Mouse (Mus musculus) CH12.LX (cell line): ENCODE results near the gene Lgals4. TPM values are rescaled to one million over a fixed set of nuclear protein-coding genes. Genes with fewer than 3 reads are reported as not detected.

Source experiments
- DNase-seq: peaks from one replicate; pipeline ENCODE4 v3.0.0-alpha.2; 2013; ENCODE audit errors: extremely low read depth
- H3K27ac ChIP-seq: 2 replicates; pipeline ENCODE4 v1.5.1; 2012; ENCODE audit warnings: low read depth, mild to moderate bottlenecking, control low read depth, moderate library complexity; ENCODE audit not compliant: insufficient read depth
- H3K27me3 ChIP-seq: replicated peaks from 2 replicates; pipeline ENCODE3; 2012; ENCODE audit warnings: inconsistent platforms
- H3K36me3 ChIP-seq, 2 experiments: replicated peaks in 1 of 2; 2 replicates each; pipeline versions ENCODE3 to v1.6.1; 2012; ENCODE audit warnings: inconsistent platforms in 1 of 2, low read length in 1 of 2, mild to moderate bottlenecking in 1 of 2, mixed read lengths in 1 of 2, moderate library complexity in 1 of 2; ENCODE audit not compliant: control insufficient read depth in 1 of 2, insufficient read depth in 1 of 2
- H3K4me1 ChIP-seq, 2 experiments: 2 replicates each; pipeline ENCODE4 v1.6.1; 2012; ENCODE audit warnings: inconsistent platforms in 1 of 2, moderate library complexity in 1 of 2; ENCODE audit not compliant: insufficient read depth in 2 of 2, control insufficient read depth in 1 of 2
- H3K4me2 ChIP-seq: 2 replicates; pipeline ENCODE4 v1.6.1; 2012; ENCODE audit warnings: low read depth, mild to moderate bottlenecking, control low read depth; ENCODE audit not compliant: poor library complexity, insufficient read depth, severe bottlenecking
- H3K4me3 ChIP-seq, 3 experiments: fragments of 150-350 bp in 1 of 3; sonication (generic) in 1 of 3; replicated peaks in 1 of 3; 2 replicates each; pipeline versions ENCODE3 to v1.5.1; 2011 to 2012; ENCODE audit warnings: low read depth in 2 of 3, low read length in 2 of 3, mild to moderate bottlenecking in 2 of 3, moderate library complexity in 2 of 3, control low read depth in 1 of 3, improper control_type of control experiment in 1 of 3, inconsistent platforms in 1 of 3, mixed read lengths in 1 of 3; ENCODE audit not compliant: poor library complexity in 1 of 3
- H3K79me2 ChIP-seq: replicated peaks from 2 replicates; pipeline ENCODE4 v1.6.1; 2012; ENCODE audit warnings: mild to moderate bottlenecking, moderate library complexity; ENCODE audit not compliant: control insufficient read depth, poor library complexity, insufficient read depth, severe bottlenecking; ENCODE audit errors: extremely low read depth
- H3K9ac ChIP-seq: 2 replicates; pipeline ENCODE4 v1.6.1; 2012; ENCODE audit warnings: low read depth, mild to moderate bottlenecking, control low read depth, moderate library complexity; ENCODE audit not compliant: insufficient read depth
- H3K9me3 ChIP-seq: replicated peaks from 2 replicates; pipeline ENCODE3; 2012; ENCODE audit warnings: low read length, inconsistent platforms, mixed read lengths
- CHD1 ChIP-seq: IDR thresholded peaks from 2 replicates; pipeline ENCODE4 v1.6.1; 2012; ENCODE audit warnings: low read depth, low read length, improper control_type of control experiment, inconsistent platforms
- CHD2 ChIP-seq: IDR thresholded peaks from 2 replicates; pipeline ENCODE4 v1.6.1; 2011; ENCODE audit warnings: low read length, improper control_type of control experiment
- CTCF ChIP-seq, 2 experiments: IDR thresholded peaks in 1 of 2; conservative IDR thresholded peaks in 1 of 2; 2 replicates each; pipeline ENCODE4 v1.5.1; 2011 to 2012; ENCODE audit warnings: low read depth in 2 of 2, low read length in 2 of 2, improper control_type of control experiment in 1 of 2, inconsistent platforms in 1 of 2, mild to moderate bottlenecking in 1 of 2, moderate library complexity in 1 of 2
- EP300 ChIP-seq: IDR thresholded peaks from 2 replicates; pipeline ENCODE4 v1.6.1; 2011; ENCODE audit warnings: low read length, improper control_type of control experiment
- ETS1 ChIP-seq: conservative IDR thresholded peaks from 2 replicates; pipeline ENCODE4 v1.6.1; 2012; ENCODE audit warnings: low read depth, mild to moderate bottlenecking, inconsistent platforms, low read length, improper control_type of control experiment, moderate library complexity
- GABPA ChIP-seq: IDR thresholded peaks from 2 replicates; pipeline ENCODE4 v1.6.1; 2012; ENCODE audit warnings: low read depth, low read length, improper control_type of control experiment, inconsistent platforms; ENCODE audit not compliant: insufficient replicate concordance
- IRF4 ChIP-seq: IDR thresholded peaks from 2 replicates; pipeline ENCODE4 v1.6.1; 2014; ENCODE audit warnings: low read depth, mild to moderate bottlenecking, inconsistent platforms, low read length, improper control_type of control experiment
- JUN ChIP-seq: IDR thresholded peaks from 2 replicates; pipeline ENCODE4 v1.6.1; 2011; ENCODE audit warnings: low read depth, mild to moderate bottlenecking, low read length, improper control_type of control experiment, moderate library complexity; ENCODE audit not compliant: insufficient read depth
- JUND ChIP-seq: conservative IDR thresholded peaks from 2 replicates; pipeline ENCODE4 v1.6.1; 2011; ENCODE audit warnings: low read depth, low read length, improper control_type of control experiment
- KAT2A ChIP-seq: IDR thresholded peaks from 2 replicates; pipeline ENCODE4 v1.6.1; 2012; ENCODE audit warnings: low read length, improper control_type of control experiment, inconsistent platforms; ENCODE audit not compliant: insufficient replicate concordance
- MAFK ChIP-seq: IDR thresholded peaks from 2 replicates; pipeline ENCODE4 v1.6.1; 2011; ENCODE audit warnings: low read length, improper control_type of control experiment; ENCODE audit not compliant: insufficient replicate concordance
- MAX ChIP-seq: IDR thresholded peaks from 2 replicates; pipeline ENCODE4 v1.6.1; 2011; ENCODE audit warnings: low read length, improper control_type of control experiment
- MEF2A ChIP-seq: IDR thresholded peaks from 2 replicates; pipeline ENCODE4 v1.6.1; 2014; ENCODE audit warnings: low read depth, mild to moderate bottlenecking, inconsistent platforms, low read length, improper control_type of control experiment, borderline replicate concordance
- MYC ChIP-seq: IDR thresholded peaks from 2 replicates; pipeline ENCODE4 v1.6.1; 2011; ENCODE audit warnings: low read depth, mild to moderate bottlenecking, improper control_type of control experiment, low read length
- PAX5 ChIP-seq: IDR thresholded peaks from 2 replicates; pipeline ENCODE4 v1.6.1; 2012; ENCODE audit warnings: low read length, inconsistent platforms, mixed read lengths
- POLR2AphosphoS2 ChIP-seq: IDR thresholded peaks from 2 replicates; pipeline ENCODE4 v1.6.1; 2011; ENCODE audit warnings: low read depth, low read length, improper control_type of control experiment
- RAD21 ChIP-seq: IDR thresholded peaks from 2 replicates; pipeline ENCODE4 v1.6.1; 2011; ENCODE audit warnings: low read depth, mild to moderate bottlenecking, low read length, improper control_type of control experiment, moderate library complexity
- RCOR1 ChIP-seq: conservative IDR thresholded peaks from 2 replicates; pipeline ENCODE4 v1.6.1; 2012; ENCODE audit warnings: low read depth, mild to moderate bottlenecking, inconsistent platforms, low read length, improper control_type of control experiment
- SMC3 ChIP-seq: IDR thresholded peaks from 2 replicates; pipeline ENCODE4 v1.6.1; 2011; ENCODE audit warnings: low read depth, low read length, improper control_type of control experiment
- UBTF ChIP-seq: IDR thresholded peaks from 2 replicates; pipeline ENCODE4 v1.6.1; 2012; ENCODE audit warnings: low read depth, mild to moderate bottlenecking, inconsistent platforms, low read length, improper control_type of control experiment, moderate library complexity
- USF1 ChIP-seq: IDR thresholded peaks from 2 replicates; pipeline ENCODE4 v1.6.1; 2014; ENCODE audit warnings: low read depth, mild to moderate bottlenecking, inconsistent platforms, low read length, improper control_type of control experiment
- USF2 ChIP-seq: conservative IDR thresholded peaks from 2 replicates; pipeline ENCODE4 v1.6.1; 2011; ENCODE audit warnings: low read depth, low read length, improper control_type of control experiment
- ZMIZ1 ChIP-seq: IDR thresholded peaks from 2 replicates; pipeline ENCODE4 v1.6.1; 2012; ENCODE audit warnings: low read depth, mild to moderate bottlenecking, inconsistent platforms, low read length, improper control_type of control experiment
- dilution Hi-C: fragments of 300-500 bp; cut with MboI; formaldehyde crosslinking; loops from 2 replicates; pipeline ENCODE4 v1.14.3; 2020; ENCODE audit warnings: low sequenced_read_pairs; ENCODE audit not compliant: extremely low pct_unique_long_range_greater_than_20kb, extremely low pct_ligation_motif_present
- in situ Hi-C: fragments of 300-500 bp; cut with MboI; formaldehyde crosslinking; loops from 3 replicates; pipeline ENCODE4 v1.14.3; 2019; ENCODE audit warnings: low sequenced_read_pairs, low pct_ligation_motif_present, low pct_unique_long_range_greater_than_20kb, mixed read lengths
- polyA plus RNA-seq: library from polyadenylated mRNA; unstranded; fragments of >175 nt; gene quantifications from 2 replicates; pipeline ENCODE4 v1.2.1, GENCODE M21; 2012; ENCODE audit warnings: low read depth; ENCODE audit not compliant: insufficient read length
- total RNA-seq, 2 experiments: library from RNA; depleted of rRNA; stranded (reverse); fragments of 300-350 nt in 1 of 2; fragments of >200 nt in 1 of 2; gene quantifications; 2 replicates each; pipeline ENCODE4 v1.2.3; 2012 to 2014

Gene Lgals4
- 3.9 and 7.0 TPM in 2 replicates for total RNA-seq (2012; rRNA removed)
- total RNA-seq (2014; rRNA removed), result 2.6 and 3.6 TPM in 2 replicates
- 6.5 and 7.2 TPM in 2 replicates for polyA plus RNA-seq

- peaks cover 11% of the 10 kb centered on the region for H3K9me3 ChIP-seq
- no peak for TF ChIP-seq RCOR1
- TF ChIP-seq JUND, result no peak
- no peak for TF ChIP-seq CTCF (conservative IDR thresholded peaks at IDR 0.05 in 1 of 2, IDR thresholded peaks at IDR 0.05 in 1 of 2; ENCODE audit: low read depth in 2 of 2, low read length in 2 of 2)
- no peak for TF ChIP-seq USF1
- TF ChIP-seq USF2, result no peak
- TF ChIP-seq MYC, result no peak
- TF ChIP-seq PAX5, result no peak
- TF ChIP-seq UBTF, result no peak
- no peak for TF ChIP-seq JUN
- in situ Hi-C loops (no loop called here), dilution Hi-C loops (no loop called here)
- peaks cover 3 to 15% of the 10 kb centered on the region in 2 experiments; a peak in 3 of 4 replicates for H3K4me1 ChIP-seq
- H3K4me2 ChIP-seq, result no peak within 1 kb of the TSS
- H3K79me2 ChIP-seq, result no peaks in the 10 kb centered on the region
- H3K27me3 ChIP-seq, result no peaks in the 10 kb centered on the region
- no peak within 1 kb of the TSS for H3K27ac ChIP-seq
- H3K4me3 ChIP-seq, result no peak within 1 kb of the TSS
- H3K9ac ChIP-seq, result no peak within 1 kb of the TSS
- DNase-seq, result no peak
- peaks cover 30 to 71% of the 10 kb centered on the region in 2 experiments for H3K36me3 ChIP-seq
Measured at GRCm38 (mm10) chr7:28833723-28834347, at the start of gene Lgals4. Gene Lgals4, plus strand, starts transcription at chr7:28833854.

DNA sequence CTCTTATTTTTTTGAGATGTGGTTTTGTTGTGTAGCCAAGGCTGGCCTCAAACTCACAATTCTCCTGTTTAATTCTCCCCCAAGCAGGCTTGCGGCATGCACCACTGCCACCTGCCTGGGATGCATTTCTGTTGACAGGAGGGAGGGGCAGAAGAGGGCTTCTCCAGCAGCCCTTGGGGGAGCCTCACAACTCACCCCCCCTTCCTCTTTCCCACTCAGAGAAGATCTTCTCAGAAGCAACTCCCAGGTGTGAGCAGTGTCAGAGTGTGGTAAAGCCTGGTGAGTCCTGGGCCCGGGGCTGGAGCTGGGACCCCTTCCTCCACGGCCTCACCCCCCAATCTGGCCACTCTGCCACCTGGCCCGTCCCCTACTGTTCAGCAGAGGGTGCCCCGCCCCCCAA, 48.5 kb upstream of the Lgals4 start:
- in situ Hi-C loops, result loop anchor here (25.0 kb wide), 1 partner anchor 252 kb away; no protein-coding TSS in a partner anchor
- H3K4me1 ChIP-seq, result peaks cover 47 to 96% of the 10 kb centered on the region in 2 experiments

More for the DNA sequence above, 48.5 kb upstream of the Lgals4 start:
- Histone ChIP-seq H3K4me3 (no peak overlapping the region), H3K27me3 (no peaks in the 10 kb centered on the region), H3K79me2 (no peaks in the 10 kb centered on the region), H3K36me3 (peaks cover 19 to 61% of the 10 kb centered on the region in 2 experiments), H3K4me2 (no peak overlapping the region), H3K9me3 (no peaks in the 10 kb centered on the region), H3K27ac (no peak overlapping the region), H3K9ac (no peak overlapping the region)
- dilution Hi-C loops, result no loop called here
- TF ChIP-seq CHD1, result no peak
- TF ChIP-seq EP300, result no peak
- no peak for TF ChIP-seq PAX5
- no peak for TF ChIP-seq GABPA
- TF ChIP-seq SMC3, result no peak
- no peak for TF ChIP-seq MAX
- TF ChIP-seq CTCF (conservative IDR thresholded peaks at IDR 0.05 in 1 of 2, IDR thresholded peaks at IDR 0.05 in 1 of 2; ENCODE audit: low read depth in 2 of 2, low read length in 2 of 2), result no peak
- TF ChIP-seq RAD21, result no peak
- no peak for TF ChIP-seq CHD2
- no peak for TF ChIP-seq ZMIZ1
- TF ChIP-seq JUND, result no peak
- no peak for TF ChIP-seq USF2
- no peak for TF ChIP-seq KAT2A
- no peak for TF ChIP-seq POLR2AphosphoS2
- TF ChIP-seq ETS1, result no peak
- TF ChIP-seq RCOR1, result no peak
- TF ChIP-seq MAFK, result no peak
- no peak for TF ChIP-seq IRF4
- no peak for TF ChIP-seq JUN
- no peak for TF ChIP-seq MEF2A
- no peak for DNase-seq
